Mouse (Mus musculus) kidney, postnatal 25 days (tissue): ENCODE data around the gene Gm43517.

ENCODE experiments used
- DNase-seq, 2 experiments: peaks; one replicate each; pipeline ENCODE4 v3.0.0; 2021; ENCODE audit warnings: mixed read lengths in 2 of 2

The Gm43517 gene

GRCm38 (mm10) chr12:49417963-49418362, 33.0 kb downstream of the Gm43517 start:
- no peak for DNase-seq
